Mouse (Mus musculus): Measurements from ENCODE around the gene Rasa2. TPM values are rescaled to one million over a fixed set of nuclear protein-coding genes. Genes with fewer than 3 reads are reported as not detected.
A peak's percentile ranks its signal among the peaks of the same experiment; 100 is the strongest.
"Not testable (repeated sequence)": the region's sequence is repeated elsewhere in the genome, so short reads cannot be mapped to it uniquely, and the experiment has no call there.

Rasa2 gene
- polyA plus RNA-seq (2014; fragmentation: Nextera tagmentation; extraction: Ambion mirVana), result 20.5 and 20.8 TPM in 2 replicates

GRCm38 (mm10) chr9:96631389-96632072, at the start of gene Rasa2:
Gene Rasa2, minus strand, starts transcription at chr9:96631617.
- Histone ChIP-seq H3K4me2 (ENCODE audit: low read length) (peak within 1 kb of the TSS; percentile 74), H3K27ac (ENCODE audit: low read depth) (peak within 1 kb of the TSS; percentile 99), H3K36me3 (ENCODE audit: control insufficient read depth, insufficient read depth, low read length) (no peaks in the 10 kb centered on the region), H3K4me3 (ENCODE audit: low read depth, low read length) (peak within 1 kb of the TSS; percentile 80), H3K4me1 (replicated peaks; ENCODE audit: control insufficient read depth, insufficient read depth, low read length) (peaks cover 18% of the 10 kb centered on the region), H3K9me3 (ENCODE audit: control insufficient read depth, low read length) (no peaks in the 10 kb centered on the region), H3K27me3 (replicated peaks; ENCODE audit: control insufficient read depth, insufficient read depth, low read length) (no peaks in the 10 kb centered on the region), H3K9ac (ENCODE audit: low read length) (peak within 1 kb of the TSS; percentile 96)
- ATAC-seq (replicated peaks; ENCODE audit: low FRiP score, low TSS enrichment, low read depth) (peak; percentile 97), DNase-seq (ENCODE audit: low spot score) (peak; percentile 96)
- WGBS, result 2% methylated on average over 52 of the region's 52 CpGs

- 0 out of 2 replicates have a peak, but pooled peaks cover 5% of the 10 kb centered on the region for H3K4me1 ChIP-seq (replicated peaks; ENCODE audit: control insufficient read depth, insufficient read depth, low read length)
- no peak for DNase-seq (ENCODE audit: low spot score)
- 83% methylated on average over 5 of the region's 5 CpGs for WGBS
- 0 out of 2 replicates have a peak, but pooled peaks cover under 1% of the 10 kb centered on the region for H3K36me3 ChIP-seq (ENCODE audit: control insufficient read depth, insufficient read depth, low read length)
- no peak for ATAC-seq (replicated peaks; ENCODE audit: low FRiP score, low TSS enrichment, low read depth)
- H3K27me3 ChIP-seq (replicated peaks; ENCODE audit: control insufficient read depth, insufficient read depth, low read length), result no peaks in the 10 kb centered on the region
- no peak overlapping the region for H3K4me2 ChIP-seq (ENCODE audit: low read length)
- H3K9me3 ChIP-seq (ENCODE audit: control insufficient read depth, low read length), result no peaks in the 10 kb centered on the region
- no peak overlapping the region for H3K27ac ChIP-seq (ENCODE audit: low read depth)
- H3K4me3 ChIP-seq (ENCODE audit: low read depth, low read length), result no peak overlapping the region
- H3K9ac ChIP-seq (ENCODE audit: low read length), result no peak overlapping the region
Measured at GRCm38 (mm10) chr9:96678611-96679010, 47.2 kb upstream of the Rasa2 start.

GRCm38 (mm10) chr9:96677711-96678110, 46.3 kb upstream of the Rasa2 start:
- H3K27me3 ChIP-seq (replicated peaks; ENCODE audit: control insufficient read depth, insufficient read depth, low read length); H3K4me2 ChIP-seq (ENCODE audit: low read length); H3K27ac ChIP-seq (ENCODE audit: low read depth); H3K9ac ChIP-seq (ENCODE audit: low read length); ATAC-seq (replicated peaks; ENCODE audit: low FRiP score, low TSS enrichment, low read depth); H3K9me3 ChIP-seq (ENCODE audit: control insufficient read depth, low read length); H3K4me3 ChIP-seq (ENCODE audit: low read depth, low read length); H3K4me1 ChIP-seq (replicated peaks; ENCODE audit: control insufficient read depth, insufficient read depth, low read length); H3K36me3 ChIP-seq (ENCODE audit: control insufficient read depth, insufficient read depth, low read length): not testable (repeated sequence)
- WGBS, result 86% methylated on average over 5 of the region's 5 CpGs
- peak; percentile 13 for DNase-seq (ENCODE audit: low spot score)

- ATAC-seq (replicated peaks; ENCODE audit: low FRiP score, low TSS enrichment, low read depth) (no peak), DNase-seq (ENCODE audit: low spot score) (no peak)
- Histone ChIP-seq H3K9ac (ENCODE audit: low read length) (no peak overlapping the region), H3K4me3 (ENCODE audit: low read depth, low read length) (no peak overlapping the region), H3K9me3 (ENCODE audit: control insufficient read depth, low read length) (no peaks in the 10 kb centered on the region), H3K36me3 (ENCODE audit: control insufficient read depth, insufficient read depth, low read length) (no peaks in the 10 kb centered on the region), H3K4me2 (ENCODE audit: low read length) (no peak overlapping the region), H3K27ac (ENCODE audit: low read depth) (no peak overlapping the region), H3K4me1 (replicated peaks; ENCODE audit: control insufficient read depth, insufficient read depth, low read length) (0 out of 2 replicates have a peak, but pooled peaks cover 5% of the 10 kb centered on the region), H3K27me3 (replicated peaks; ENCODE audit: control insufficient read depth, insufficient read depth, low read length) (no peaks in the 10 kb centered on the region)
- WGBS, result 88% methylated on average over 10 of the region's 10 CpGs
Measured at GRCm38 (mm10) chr9:96676671-96677070, 45.3 kb upstream of the Rasa2 start.

- ATAC-seq (replicated peaks; ENCODE audit: low FRiP score, low TSS enrichment, low read depth), result no peak
- Histone ChIP-seq H3K27ac (ENCODE audit: low read depth) (no peak overlapping the region), H3K4me1 (replicated peaks; ENCODE audit: control insufficient read depth, insufficient read depth, low read length) (0 out of 2 replicates have a peak, but pooled peaks cover 5% of the 10 kb centered on the region), H3K4me3 (ENCODE audit: low read depth, low read length) (no peak overlapping the region), H3K9ac (ENCODE audit: low read length) (no peak overlapping the region), H3K36me3 (ENCODE audit: control insufficient read depth, insufficient read depth, low read length) (no peaks in the 10 kb centered on the region), H3K9me3 (ENCODE audit: control insufficient read depth, low read length) (no peaks in the 10 kb centered on the region), H3K27me3 (replicated peaks; ENCODE audit: control insufficient read depth, insufficient read depth, low read length) (no peaks in the 10 kb centered on the region), H3K4me2 (ENCODE audit: low read length) (no peak overlapping the region)
- WGBS, result 87% methylated on average over 8 of the region's 8 CpGs
- peak; percentile 32 for DNase-seq (ENCODE audit: low spot score)
Measured at GRCm38 (mm10) chr9:96675763-96676640, 44.6 kb upstream of the Rasa2 start.

- 0 out of 2 replicates have a peak, but pooled peaks cover 5% of the 10 kb centered on the region for H3K4me1 ChIP-seq (replicated peaks; ENCODE audit: control insufficient read depth, insufficient read depth, low read length)
- DNase-seq (ENCODE audit: low spot score) (peak; percentile 51), ATAC-seq (replicated peaks; ENCODE audit: low FRiP score, low TSS enrichment, low read depth) (peak; percentile 54)
- no peak overlapping the region for H3K9ac ChIP-seq (ENCODE audit: low read length)
- no peaks in the 10 kb centered on the region for H3K9me3 ChIP-seq (ENCODE audit: control insufficient read depth, low read length)
- no peaks in the 10 kb centered on the region for H3K27me3 ChIP-seq (replicated peaks; ENCODE audit: control insufficient read depth, insufficient read depth, low read length)
- H3K4me2 ChIP-seq (ENCODE audit: low read length), result no peak overlapping the region
- H3K4me3 ChIP-seq (ENCODE audit: low read depth, low read length), result no peak overlapping the region
- H3K36me3 ChIP-seq (ENCODE audit: control insufficient read depth, insufficient read depth, low read length), result no peaks in the 10 kb centered on the region
- WGBS, result 29% methylated on average over 5 of the region's 5 CpGs
- no peak overlapping the region for H3K27ac ChIP-seq (ENCODE audit: low read depth)
Measured at GRCm38 (mm10) chr9:96675071-96675762, 43.8 kb upstream of the Rasa2 start.

GRCm38 (mm10) chr9:96674301-96674700, 42.9 kb upstream of the Rasa2 start:
- ATAC-seq (replicated peaks; ENCODE audit: low FRiP score, low TSS enrichment, low read depth), result no peak
- peak; percentile 42 for DNase-seq (ENCODE audit: low spot score)
- 91% methylated on average over 8 of the region's 8 CpGs for WGBS
- Histone ChIP-seq H3K27me3 (replicated peaks; ENCODE audit: control insufficient read depth, insufficient read depth, low read length) (no peaks in the 10 kb centered on the region), H3K4me2 (ENCODE audit: low read length) (no peak overlapping the region), H3K4me3 (ENCODE audit: low read depth, low read length) (no peak overlapping the region), H3K36me3 (ENCODE audit: control insufficient read depth, insufficient read depth, low read length) (no peaks in the 10 kb centered on the region), H3K9me3 (ENCODE audit: control insufficient read depth, low read length) (no peaks in the 10 kb centered on the region), H3K4me1 (replicated peaks; ENCODE audit: control insufficient read depth, insufficient read depth, low read length) (0 out of 2 replicates have a peak, but pooled peaks cover 5% of the 10 kb centered on the region), H3K9ac (ENCODE audit: low read length) (no peak overlapping the region), H3K27ac (ENCODE audit: low read depth) (no peak overlapping the region)

- DNase-seq (ENCODE audit: low spot score) (peak; percentile 45), ATAC-seq (replicated peaks; ENCODE audit: low FRiP score, low TSS enrichment, low read depth) (no peak)
- Histone ChIP-seq H3K4me2 (ENCODE audit: low read length) (no peak overlapping the region), H3K9ac (ENCODE audit: low read length) (no peak overlapping the region), H3K27me3 (replicated peaks; ENCODE audit: control insufficient read depth, insufficient read depth, low read length) (no peaks in the 10 kb centered on the region), H3K36me3 (ENCODE audit: control insufficient read depth, insufficient read depth, low read length) (no peaks in the 10 kb centered on the region), H3K27ac (ENCODE audit: low read depth) (no peak overlapping the region), H3K9me3 (ENCODE audit: control insufficient read depth, low read length) (no peaks in the 10 kb centered on the region), H3K4me3 (ENCODE audit: low read depth, low read length) (no peak overlapping the region), H3K4me1 (replicated peaks; ENCODE audit: control insufficient read depth, insufficient read depth, low read length) (0 out of 2 replicates have a peak, but pooled peaks cover 5% of the 10 kb centered on the region)
- WGBS, result 83% methylated on average over 2 of the region's 2 CpGs
Measured at GRCm38 (mm10) chr9:96672466-96672865, 41.0 kb upstream of the Rasa2 start.

Measured in intestine, embryonic 14.5 days (tissue).